Mouse (Mus musculus): Measurements from ENCODE around the gene Med12l. TPM values are rescaled to one million over a fixed set of nuclear protein-coding genes. Genes with fewer than 3 reads are reported as not detected.

Med12l gene
- total and polyA plus RNA-seq, 3 experiments, result 0.16 TPM; not detected in 2

DNA sequence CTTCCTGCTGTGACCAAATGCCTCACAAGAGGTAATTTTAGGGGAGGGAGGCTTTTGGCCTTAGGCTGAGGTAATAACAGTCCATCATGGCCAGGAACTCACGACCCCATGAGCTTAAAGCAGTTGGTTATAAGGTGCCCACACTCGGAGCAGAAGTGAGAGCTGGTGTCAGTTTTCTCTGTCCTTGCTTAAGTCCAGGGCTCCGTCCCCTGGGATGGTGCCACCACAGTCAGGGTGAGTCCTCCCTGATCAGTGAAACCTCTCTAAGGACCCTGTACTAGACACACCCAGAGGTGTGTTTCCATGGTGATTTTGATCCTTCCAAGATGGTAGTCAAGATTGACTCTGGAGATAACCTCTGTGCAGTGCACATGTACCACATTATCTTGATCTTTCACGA is 25.4 kb downstream of the Med12l start:
- H3K27me3 ChIP-seq (ENCODE audit: insufficient read depth, low read length), result no peaks in the 10 kb centered on the region
- H3K36me3 ChIP-seq (replicated peaks), result no peaks in the 10 kb centered on the region
- no peaks in the 10 kb centered on the region for H3K4me1 ChIP-seq (ENCODE audit: insufficient read depth, low read depth, low read length)
- no peak for ATAC-seq (ENCODE audit: extremely low read depth, insufficient number of reproducible peaks, low FRiP score, poor library complexity, severe bottlenecking)
- H3K4me3 ChIP-seq (ENCODE audit: low read depth, low read length), result no peak overlapping the region
- no peaks in the 10 kb centered on the region for H3K9me3 ChIP-seq (replicated peaks)
- TF ChIP-seq CTCF (IDR thresholded peaks at IDR 0.05; ENCODE audit: low read depth, low read length) (no peak), GATA2 (IDR thresholded peaks at IDR 0.05; ENCODE audit: borderline replicate concordance, low read depth, low read length) (no peak), TAL1 (conservative IDR thresholded peaks at IDR 0.05; ENCODE audit: low read depth, low read length) (no peak), POLR2AphosphoS5 (IDR thresholded peaks at IDR 0.05; ENCODE audit: insufficient replicate concordance, low read depth, low read length) (no peak)
- DNase-seq (ENCODE audit: low spot score), result no peak

DNA sequence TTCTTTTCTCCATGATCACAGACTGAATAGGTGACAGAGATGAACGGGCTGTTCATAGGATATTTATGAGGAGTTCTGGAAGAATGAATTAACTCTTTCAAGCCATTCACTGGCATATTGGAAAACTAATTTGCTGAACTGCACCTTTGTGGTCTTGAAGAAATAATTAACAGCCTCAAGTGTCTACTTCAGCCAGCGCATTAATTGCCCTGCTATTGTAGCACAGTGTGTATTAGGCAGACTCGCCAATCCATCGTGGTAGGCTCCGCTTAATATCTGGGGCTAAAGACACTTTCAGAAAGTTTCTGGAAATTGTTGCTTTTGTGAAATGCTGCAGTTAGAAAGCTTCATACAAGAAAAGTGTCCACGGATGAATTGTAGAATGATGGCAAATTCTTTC is 35.9 kb downstream of the Med12l start:
- no peak for TF ChIP-seq POLR2AphosphoS5 (IDR thresholded peaks at IDR 0.05; ENCODE audit: insufficient replicate concordance, low read depth, low read length)
- TF ChIP-seq GATA1 (IDR thresholded peaks at IDR 0.05; ENCODE audit: borderline replicate concordance, low read length), result no peak
- TF ChIP-seq CTCF (IDR thresholded peaks at IDR 0.05; ENCODE audit: low read depth, low read length), result no peak
- no peak for TF ChIP-seq GATA2 (IDR thresholded peaks at IDR 0.05; ENCODE audit: borderline replicate concordance, low read depth, low read length)
- no peak for TF ChIP-seq TAL1 (conservative IDR thresholded peaks at IDR 0.05; ENCODE audit: low read depth, low read length)
- no peaks in the 10 kb centered on the region for H3K4me1 ChIP-seq (ENCODE audit: insufficient read depth, low read depth, low read length)
- no peaks in the 10 kb centered on the region for H3K9me3 ChIP-seq (replicated peaks)
- no peak for DNase-seq (ENCODE audit: low spot score)
- no peaks in the 10 kb centered on the region for H3K27me3 ChIP-seq (ENCODE audit: insufficient read depth, low read length)
- H3K36me3 ChIP-seq (replicated peaks), result no peaks in the 10 kb centered on the region
- no peak overlapping the region for H3K4me3 ChIP-seq (ENCODE audit: low read depth, low read length)
- ATAC-seq (ENCODE audit: extremely low read depth, insufficient number of reproducible peaks, low FRiP score, poor library complexity, severe bottlenecking), result no peak

DNA sequence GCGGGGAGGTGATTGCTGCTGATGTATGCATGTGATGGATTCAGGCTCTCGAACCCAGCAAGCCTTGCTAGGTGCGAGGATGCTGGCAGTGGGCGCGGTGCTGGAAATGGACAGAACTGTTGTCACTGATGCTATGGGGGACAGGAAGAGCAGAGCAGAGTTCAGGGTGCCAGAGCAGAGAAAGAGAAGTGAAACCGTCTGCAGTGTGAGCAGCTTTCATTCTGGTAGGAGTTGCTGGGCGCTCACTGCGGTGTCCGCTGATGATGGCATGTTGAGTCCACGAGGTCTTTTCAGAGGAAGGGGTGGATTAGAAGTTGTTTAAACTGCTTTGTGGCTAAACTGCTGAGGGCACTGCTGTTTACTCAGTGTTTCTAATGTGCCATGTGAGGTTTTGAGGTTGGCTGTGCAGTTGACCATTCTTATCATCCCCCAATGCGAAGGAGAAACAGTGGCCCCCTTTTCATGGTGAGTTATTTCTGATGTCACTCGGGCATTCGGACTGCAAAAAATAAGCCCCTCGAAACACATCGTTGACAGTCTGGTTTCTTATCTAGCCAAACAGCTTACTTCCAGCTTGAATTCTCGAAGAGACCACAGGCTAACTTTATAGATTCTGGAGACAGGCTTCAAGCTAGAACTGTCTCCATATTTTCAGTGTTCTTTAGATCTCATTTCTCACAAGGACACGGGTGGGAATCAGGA is 49.4 kb downstream of the Med12l start:
- DNase-seq (ENCODE audit: low spot score) (no peak), ATAC-seq (ENCODE audit: extremely low read depth, insufficient number of reproducible peaks, low FRiP score, poor library complexity, severe bottlenecking) (no peak)
- no peaks in the 10 kb centered on the region for H3K9me3 ChIP-seq (replicated peaks)
- H3K4me3 ChIP-seq (ENCODE audit: low read depth, low read length), result no peak overlapping the region
- H3K27me3 ChIP-seq (ENCODE audit: insufficient read depth, low read length), result no peaks in the 10 kb centered on the region; the same call in 1 of the 2 replicates
- no peaks in the 10 kb centered on the region for H3K36me3 ChIP-seq (replicated peaks)
- TF ChIP-seq GATA1 (IDR thresholded peaks at IDR 0.05; ENCODE audit: borderline replicate concordance, low read length), result no peak
- no peak for TF ChIP-seq CTCF (IDR thresholded peaks at IDR 0.05; ENCODE audit: low read depth, low read length)
- no peak for TF ChIP-seq POLR2AphosphoS5 (IDR thresholded peaks at IDR 0.05; ENCODE audit: insufficient replicate concordance, low read depth, low read length)
- no peak for TF ChIP-seq TAL1 (conservative IDR thresholded peaks at IDR 0.05; ENCODE audit: low read depth, low read length)
- TF ChIP-seq GATA2 (IDR thresholded peaks at IDR 0.05; ENCODE audit: borderline replicate concordance, low read depth, low read length), result no peak
- peaks cover 5% of the 10 kb centered on the region; the same call in 1 of the 2 replicates for H3K4me1 ChIP-seq (ENCODE audit: insufficient read depth, low read depth, low read length)

DNA sequence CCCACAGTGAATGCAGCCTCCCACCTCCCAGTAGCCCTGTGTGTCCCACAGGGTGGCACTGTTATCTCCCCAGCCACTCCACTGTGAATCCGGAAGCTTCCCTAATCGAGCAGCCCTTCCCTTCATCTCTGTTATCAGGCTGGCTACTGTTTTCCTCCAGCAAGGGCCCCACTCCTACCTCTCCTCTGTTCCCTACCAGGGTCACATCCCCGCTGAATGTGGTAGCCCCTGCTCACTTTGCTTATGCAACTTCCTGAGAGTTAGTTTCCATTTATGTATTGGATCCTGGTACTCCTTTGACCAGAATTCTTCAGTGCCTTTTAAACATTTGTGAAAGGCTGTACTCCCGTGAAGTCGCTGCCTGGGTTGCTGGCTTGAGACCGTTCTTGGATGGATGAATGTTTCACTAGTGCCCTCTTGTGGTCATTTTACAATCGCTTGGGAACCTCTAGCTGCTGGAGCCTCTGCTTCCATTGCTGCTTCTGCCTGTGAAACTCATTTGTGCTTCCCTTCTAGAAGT is 53.5 kb downstream of the Med12l start:
- no peak overlapping the region for H3K4me3 ChIP-seq (ENCODE audit: low read depth, low read length)
- peaks cover 5% of the 10 kb centered on the region; the same call in 1 of the 2 replicates for H3K4me1 ChIP-seq (ENCODE audit: insufficient read depth, low read depth, low read length)
- H3K27me3 ChIP-seq (ENCODE audit: insufficient read depth, low read length), result no peaks in the 10 kb centered on the region; the same call in 1 of the 2 replicates
- H3K9me3 ChIP-seq (replicated peaks), result no peaks in the 10 kb centered on the region
- TF ChIP-seq POLR2AphosphoS5 (IDR thresholded peaks at IDR 0.05; ENCODE audit: insufficient replicate concordance, low read depth, low read length) (no peak), CTCF (IDR thresholded peaks at IDR 0.05; ENCODE audit: low read depth, low read length) (peak; percentile 43)
- H3K36me3 ChIP-seq (replicated peaks), result no peaks in the 10 kb centered on the region
- ATAC-seq (ENCODE audit: extremely low read depth, insufficient number of reproducible peaks, low FRiP score, poor library complexity, severe bottlenecking) (peak; percentile 45; the same call in 1 of the 2 replicates), DNase-seq (ENCODE audit: low spot score) (peak; percentile 18)

DNA sequence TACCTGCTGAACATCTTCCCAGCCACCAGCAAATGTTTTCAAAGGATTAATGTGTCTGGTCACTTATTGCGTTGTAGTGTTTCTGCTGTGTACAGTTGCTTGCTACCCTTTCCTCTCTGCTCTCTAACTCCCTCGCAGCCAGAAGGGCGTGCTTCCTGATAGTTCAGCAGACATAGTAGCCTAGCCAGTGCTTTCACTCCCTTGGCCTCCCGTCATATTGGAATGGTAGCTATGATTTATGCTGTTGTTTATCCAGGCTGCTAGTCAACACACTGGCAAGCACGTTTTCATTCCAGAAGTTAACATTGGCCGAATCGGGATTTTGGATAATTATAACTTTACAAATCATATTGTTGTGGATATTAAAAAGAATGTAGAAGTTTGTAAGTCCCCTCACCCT is 54.5 kb downstream of the Med12l start:
- TF ChIP-seq CTCF (IDR thresholded peaks at IDR 0.05; ENCODE audit: low read depth, low read length) (no peak), POLR2AphosphoS5 (IDR thresholded peaks at IDR 0.05; ENCODE audit: insufficient replicate concordance, low read depth, low read length) (no peak), TAL1 (conservative IDR thresholded peaks at IDR 0.05; ENCODE audit: low read depth, low read length) (no peak), GATA1 (IDR thresholded peaks at IDR 0.05; ENCODE audit: borderline replicate concordance, low read length) (no peak), GATA2 (IDR thresholded peaks at IDR 0.05; ENCODE audit: borderline replicate concordance, low read depth, low read length) (no peak)
- no peaks in the 10 kb centered on the region for H3K9me3 ChIP-seq (replicated peaks)
- no peak for ATAC-seq (ENCODE audit: extremely low read depth, insufficient number of reproducible peaks, low FRiP score, poor library complexity, severe bottlenecking)
- DNase-seq (ENCODE audit: low spot score), result no peak
- H3K4me3 ChIP-seq (ENCODE audit: low read depth, low read length), result no peak overlapping the region
- no peaks in the 10 kb centered on the region; the same call in 1 of the 2 replicates for H3K27me3 ChIP-seq (ENCODE audit: insufficient read depth, low read length)
- H3K4me1 ChIP-seq (ENCODE audit: insufficient read depth, low read depth, low read length), result peaks cover 5% of the 10 kb centered on the region; the same call in 1 of the 2 replicates
- no peaks in the 10 kb centered on the region for H3K36me3 ChIP-seq (replicated peaks)

DNA sequence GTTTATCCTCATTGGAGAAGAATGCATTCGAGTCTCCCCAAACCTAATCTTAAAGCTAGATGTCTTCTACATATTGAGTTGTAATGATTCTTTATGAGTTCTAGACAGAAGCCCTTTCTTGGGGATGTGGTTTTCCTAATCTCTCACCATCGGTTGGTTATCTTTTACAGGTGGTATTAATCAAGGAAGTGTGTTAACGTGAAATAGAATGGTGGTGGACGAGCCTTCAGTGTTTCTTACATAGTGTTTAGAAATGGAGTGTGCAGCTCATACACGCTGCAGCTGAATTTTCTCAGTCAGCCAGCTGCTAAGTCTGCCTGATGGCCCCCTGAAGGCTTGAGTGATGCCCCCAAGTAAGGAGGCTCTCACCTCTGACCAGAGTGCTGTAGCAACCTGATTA is 56.5 kb downstream of the Med12l start:
- H3K27me3 ChIP-seq (ENCODE audit: insufficient read depth, low read length), result no peaks in the 10 kb centered on the region; the same call in 1 of the 2 replicates
- no peaks in the 10 kb centered on the region for H3K9me3 ChIP-seq (replicated peaks)
- peaks cover 5% of the 10 kb centered on the region; the same call in 1 of the 2 replicates for H3K4me1 ChIP-seq (ENCODE audit: insufficient read depth, low read depth, low read length)
- no peak for DNase-seq (ENCODE audit: low spot score)
- no peak overlapping the region for H3K4me3 ChIP-seq (ENCODE audit: low read depth, low read length)
- no peak for TF ChIP-seq TAL1 (conservative IDR thresholded peaks at IDR 0.05; ENCODE audit: low read depth, low read length)
- TF ChIP-seq CTCF (IDR thresholded peaks at IDR 0.05; ENCODE audit: low read depth, low read length), result no peak
- TF ChIP-seq GATA2 (IDR thresholded peaks at IDR 0.05; ENCODE audit: borderline replicate concordance, low read depth, low read length), result no peak
- TF ChIP-seq GATA1 (IDR thresholded peaks at IDR 0.05; ENCODE audit: borderline replicate concordance, low read length), result no peak
- TF ChIP-seq POLR2AphosphoS5 (IDR thresholded peaks at IDR 0.05; ENCODE audit: insufficient replicate concordance, low read depth, low read length), result no peak
- H3K36me3 ChIP-seq (replicated peaks), result no peaks in the 10 kb centered on the region
- ATAC-seq (ENCODE audit: extremely low read depth, insufficient number of reproducible peaks, low FRiP score, poor library complexity, severe bottlenecking), result no peak
